Mouse (Mus musculus): ENCODE measurements at regions not wholly inside any gene's neighbourhood (a gene's known extent, or its start where the extent isn't known, plus 50 kb on each side); places are given as distances from the start of the nearest gene placed in this dataset.

DNA sequence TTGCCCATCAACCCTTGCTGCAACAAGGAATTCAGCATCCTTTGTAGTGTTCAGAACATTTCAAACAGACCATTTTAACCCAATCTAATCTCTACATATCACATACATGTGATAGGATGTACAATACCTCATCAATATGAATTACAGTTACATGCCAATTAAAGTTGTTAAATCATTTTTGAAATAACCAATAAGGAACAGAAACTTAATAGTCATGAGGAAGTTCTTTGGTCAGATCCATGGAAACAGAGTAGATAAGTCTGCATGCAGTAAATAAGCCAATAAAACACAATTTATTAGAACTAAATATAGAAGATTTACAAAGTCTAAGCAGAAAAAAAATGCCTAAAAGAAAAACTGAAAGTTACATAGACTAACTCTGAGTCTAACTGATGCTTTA lies 136.9 kb upstream of the Rap2b start:
- no peak for TF ChIP-seq CHD2 (IDR thresholded peaks at IDR 0.05; ENCODE audit: low read length)
- TF ChIP-seq TBP (IDR thresholded peaks at IDR 0.05; ENCODE audit: low read depth, low read length): no peak
- no peak for TF ChIP-seq POLR2A (IDR thresholded peaks at IDR 0.05; ENCODE audit: control insufficient read depth in 1 of 2, insufficient read depth in 1 of 2, low read depth in 1 of 2, low read length in 2 of 2, poor library complexity in 1 of 2)
- TF ChIP-seq CTCF (IDR thresholded peaks at IDR 0.05 in 2 of 3, conservative IDR thresholded peaks at IDR 0.05 in 1 of 3; ENCODE audit: control insufficient read depth in 1 of 3, insufficient read depth in 1 of 3, low read depth in 2 of 3, low read length in 3 of 3, poor library complexity in 1 of 3, severe bottlenecking in 1 of 3): no peak
- TF ChIP-seq GATA1 (IDR thresholded peaks at IDR 0.05; ENCODE audit: low read depth, low read length): no peak
- TF ChIP-seq MEF2A (IDR thresholded peaks at IDR 0.05; ENCODE audit: extremely low read depth, insufficient replicate concordance, low read depth, low read length, poor library complexity, severe bottlenecking): no peak

Data from MEL (cell line).